Mouse (Mus musculus) gastrocnemius, postnatal 25 days (tissue): Measurements from ENCODE around the gene Cd37. TPM values are rescaled to one million over a fixed set of nuclear protein-coding genes. Genes with fewer than 3 reads are reported as not detected.
"Not testable (repeated sequence)": the region's sequence is repeated elsewhere in the genome, so short reads cannot be mapped to it uniquely, and the experiment has no call there.

Experiments
- DNase-seq: peaks from one replicate; pipeline ENCODE4 v3.0.0; 2022
- long read RNA-seq, 2 experiments: library from polyadenylated mRNA; stranded (forward); transcript quantifications; one replicate each; pipeline ENCODE4 v2.0.0; 2021
- total RNA-seq, 2 experiments: library from RNA; stranded (reverse); gene quantifications; 1 replicate in 1 of 2; 2 replicates in 1 of 2; pipeline ENCODE4 v1.2.3; 2021

Gene Cd37
- total RNA-seq = 1 to 10 TPM; 1.3 to 2.0 TPM
- long read RNA-seq, experiment 1, partial matches to known transcripts = 0 of 1 reads
- long read RNA-seq, experiment 1, other reads (novel, unspliced or antisense) = 0 of 1 reads
- long read RNA-seq, experiment 2, partial matches to known transcripts = 0 of 1 reads
- long read RNA-seq, experiment 2, other reads (novel, unspliced or antisense) = 0 of 1 reads

DNA sequence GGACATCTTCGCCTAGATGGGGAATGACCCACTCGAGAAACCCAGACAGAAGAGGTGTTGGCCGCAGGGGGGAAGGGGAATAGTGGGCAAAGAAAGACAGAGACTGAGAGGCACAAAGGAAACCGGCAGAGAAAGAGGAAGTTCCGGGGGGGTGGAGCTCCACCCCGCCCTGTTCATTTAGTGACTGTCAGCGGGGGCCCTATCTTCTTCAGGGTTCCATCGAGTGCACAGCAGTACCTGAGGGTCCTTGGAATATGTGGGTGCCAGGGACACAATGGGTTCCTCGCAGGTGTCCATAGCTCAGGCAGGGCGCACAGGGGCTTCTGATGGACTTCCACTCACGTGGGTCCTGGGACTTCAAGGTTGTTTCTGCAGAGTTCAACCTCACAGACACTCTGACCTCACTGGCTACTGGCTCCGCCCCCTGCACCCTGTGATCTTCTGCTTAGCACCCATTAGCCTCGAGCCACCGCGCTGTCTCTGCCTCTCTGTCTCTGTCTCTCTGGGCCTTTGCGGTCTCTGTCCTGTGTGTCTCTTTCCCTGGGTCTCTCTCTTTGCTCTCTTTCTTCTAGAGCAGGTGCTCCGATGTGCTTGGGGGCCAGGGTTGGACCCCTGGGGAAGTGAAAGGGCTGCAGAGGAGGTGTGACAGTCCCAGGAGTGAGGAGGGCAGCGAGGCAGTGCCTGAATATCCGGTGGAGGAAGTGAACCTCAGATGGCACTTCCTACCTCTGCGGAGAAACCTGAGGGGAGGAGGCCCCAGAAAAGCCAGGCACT lies at the start of gene Cd37:
TSS of gene Cd37 (minus strand) at position 393 of the 774 bp plus-strand sequence.
- DNase-seq = no peak

DNA sequence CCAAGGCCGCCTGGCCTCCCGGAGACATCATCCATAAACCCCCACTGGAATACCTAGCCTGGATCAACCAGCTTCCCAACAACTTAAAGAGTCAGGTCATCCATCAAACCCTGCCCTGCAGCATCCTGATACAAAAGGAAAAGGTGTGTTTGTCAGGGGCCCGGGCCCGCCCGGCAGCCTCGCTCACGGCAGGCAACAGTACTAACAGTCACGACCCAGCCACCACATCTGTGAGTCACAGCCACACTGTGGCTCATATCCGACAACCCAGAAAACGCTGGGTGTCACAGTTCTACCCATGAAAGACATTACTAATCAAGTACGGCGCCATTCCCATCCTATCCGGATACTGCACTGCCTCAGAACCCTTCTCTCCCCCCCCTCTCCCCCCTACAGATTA lies 47.6 kb upstream of the Cd37 start:
- DNase-seq = no peak

DNA sequence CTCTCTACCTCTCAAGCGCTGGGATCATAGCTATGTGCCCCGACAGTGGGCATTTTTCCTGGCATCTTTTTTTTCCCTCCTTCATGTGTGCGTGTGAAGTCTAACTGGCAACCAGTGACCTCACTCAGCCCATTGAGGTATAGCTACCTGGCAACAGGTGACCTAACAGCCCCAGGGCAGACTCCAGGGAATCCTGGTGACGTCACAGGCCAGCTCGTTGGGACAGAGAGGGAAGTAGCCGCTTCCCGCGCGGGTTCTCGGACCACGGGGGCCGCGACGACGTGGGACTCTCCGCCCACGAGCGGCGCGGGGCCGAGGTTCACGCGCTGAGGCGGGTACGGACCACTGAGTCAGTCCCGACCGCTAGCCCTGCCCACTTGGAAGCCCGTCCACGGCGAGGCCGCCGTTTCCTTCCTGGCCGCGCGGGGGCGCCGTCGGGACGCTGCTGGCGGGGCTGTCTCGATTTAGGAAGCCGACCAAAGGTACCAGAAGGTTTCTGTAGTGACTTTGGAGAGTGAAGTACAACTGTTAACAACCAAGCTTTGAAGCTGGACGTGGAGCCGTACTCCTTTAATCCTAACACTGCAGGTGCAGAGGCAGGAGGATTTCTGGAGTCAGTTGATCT lies 38.3 kb upstream of the Cd37 start, which contains the start of gene Slc6a21:
TSS of gene Slc6a21 (plus strand) at position 378 of the 625 bp plus-strand sequence.
- DNase-seq = peak; percentile 71

DNA sequence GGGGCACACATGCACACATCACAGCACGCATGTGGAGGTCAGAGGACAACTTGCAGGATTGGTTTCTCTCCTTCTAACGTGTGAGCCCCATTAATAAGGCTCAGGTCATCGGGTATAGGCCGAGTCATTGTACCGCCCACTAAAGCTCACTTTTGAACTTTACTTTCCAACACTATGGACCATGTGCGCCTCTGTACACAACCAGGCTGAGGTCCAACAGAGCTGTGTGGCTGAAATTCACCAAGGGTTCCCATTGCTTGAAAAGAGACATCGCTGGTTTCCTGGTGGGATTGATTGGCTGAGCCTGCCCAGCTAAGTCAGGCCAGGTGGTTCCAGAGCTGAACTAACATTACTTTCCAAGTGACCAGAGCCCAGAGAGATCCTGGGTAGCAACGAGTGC lies 34.8 kb upstream of the Cd37 start:
- no peak for DNase-seq

DNA sequence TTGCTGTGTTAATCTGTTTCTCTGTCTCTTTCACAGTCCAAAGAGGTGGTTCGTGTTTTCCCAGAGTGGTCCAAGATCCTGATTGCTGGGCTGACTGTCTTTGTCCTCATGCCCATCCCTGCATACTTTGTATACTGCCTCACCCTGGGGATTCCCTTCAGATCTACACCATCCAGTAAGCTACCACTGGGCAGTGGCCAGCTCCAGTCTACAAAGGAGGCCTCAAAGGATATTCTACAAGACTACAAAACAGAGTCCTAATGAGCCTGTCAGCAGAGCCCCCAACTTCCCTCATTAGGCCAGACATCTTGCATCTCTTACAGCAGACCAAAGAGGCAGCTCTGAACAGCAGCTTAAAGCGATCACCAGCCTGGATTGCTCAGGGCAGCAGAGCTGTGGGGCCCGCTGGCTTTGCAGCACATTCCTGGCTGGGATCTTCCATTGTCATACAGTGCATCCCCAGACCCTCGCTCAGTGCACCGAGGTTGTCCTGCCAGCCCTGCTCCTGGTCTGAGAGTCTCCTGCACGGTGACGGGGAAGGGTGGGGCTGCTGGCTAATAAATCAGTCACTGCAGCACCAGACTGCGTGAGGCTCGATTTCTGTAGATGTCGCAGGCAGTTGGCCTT lies 34.0 kb upstream of the Cd37 start:
- DNase-seq = no peak

DNA sequence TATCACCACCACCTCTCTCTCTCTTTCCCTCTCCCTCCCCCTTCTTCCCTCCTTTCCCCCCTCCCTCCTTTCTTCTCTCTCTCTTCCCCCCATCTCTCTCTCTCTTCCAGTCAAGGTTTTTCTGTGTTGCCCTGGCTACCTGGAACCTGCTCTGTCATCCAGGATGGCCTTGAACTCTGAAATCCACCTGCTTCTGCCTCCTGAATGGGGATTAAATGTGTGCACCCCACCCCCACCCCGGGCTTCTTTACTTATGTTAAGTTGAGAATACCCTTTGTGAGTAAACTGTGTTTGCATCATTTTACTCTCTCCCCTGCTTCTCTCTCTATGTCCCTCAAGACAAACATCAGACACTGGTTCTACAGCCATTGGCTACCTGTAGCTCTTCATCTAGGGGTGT lies 26.6 kb upstream of the Cd37 start:
- DNase-seq = no peak

DNA sequence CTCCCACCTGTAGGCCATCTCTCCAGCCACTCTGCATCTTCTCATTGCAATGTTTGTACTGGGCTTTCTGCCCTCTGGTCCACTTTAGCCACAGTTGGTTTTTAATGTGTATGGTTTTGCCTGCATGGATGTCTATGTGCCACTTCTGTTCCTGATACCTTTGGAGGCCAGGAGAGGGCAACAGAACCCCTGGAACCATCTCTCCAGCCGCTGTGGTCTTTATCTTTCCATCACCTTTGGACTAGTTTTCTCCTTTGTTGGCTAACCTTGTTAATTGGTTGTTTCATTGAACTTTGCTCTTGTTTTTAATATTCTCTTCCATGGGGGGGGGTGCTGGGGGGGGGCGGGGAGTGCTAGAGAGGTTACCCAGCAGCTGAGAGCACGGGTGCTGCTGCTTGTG lies 25.4 kb upstream of the Cd37 start:
- no peak for DNase-seq

DNA sequence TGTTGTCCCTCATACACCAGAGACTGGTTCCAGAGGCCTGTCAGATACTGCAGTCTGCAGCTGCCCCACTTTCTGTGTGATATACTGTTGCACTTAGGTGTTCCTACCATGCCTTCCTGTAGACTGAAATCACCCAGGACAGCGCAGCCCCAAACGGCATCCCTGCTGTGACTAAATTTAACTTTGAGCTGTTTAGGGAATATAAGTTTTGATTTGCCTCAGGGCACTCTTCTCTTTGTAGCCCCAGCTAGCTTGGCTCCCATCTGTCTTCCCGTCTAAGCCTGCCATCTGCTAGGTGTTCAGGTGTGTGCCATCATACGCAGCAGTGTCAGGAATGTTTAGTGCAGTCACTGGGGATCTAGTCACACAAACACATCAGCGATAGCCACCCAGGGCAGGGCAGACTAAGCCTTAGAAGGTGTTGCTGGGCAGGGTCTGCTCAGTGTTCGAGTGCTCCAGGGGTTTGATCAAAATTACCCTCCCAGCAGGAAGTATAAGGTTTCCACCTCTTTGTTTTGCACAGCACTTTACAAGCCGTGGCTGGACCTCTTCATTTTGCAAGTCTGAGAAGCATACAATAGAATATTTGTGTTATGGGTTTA lies 24.2 kb upstream of the Cd37 start:
- no peak for DNase-seq

DNA sequence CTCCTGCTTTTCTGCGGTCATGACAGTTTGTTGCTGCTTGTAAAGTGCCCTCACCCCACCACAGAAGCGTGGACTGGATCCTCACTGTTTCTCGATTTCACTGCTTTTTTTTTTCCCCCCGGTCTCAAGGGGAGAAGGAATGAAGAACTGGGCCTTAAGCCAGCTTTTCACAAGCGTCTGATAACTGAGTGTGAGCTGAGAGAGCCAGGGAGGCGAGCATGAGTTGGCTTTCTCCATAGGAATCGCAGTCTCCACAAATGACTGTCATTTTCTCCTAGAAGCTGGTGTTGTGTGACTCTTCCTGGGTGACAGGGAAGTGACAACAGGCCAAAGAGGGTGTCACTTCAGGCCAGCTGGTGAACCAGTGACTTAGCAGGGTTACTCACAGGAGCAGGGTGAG lies 23.4 kb upstream of the Cd37 start:
- no peak for DNase-seq

DNA sequence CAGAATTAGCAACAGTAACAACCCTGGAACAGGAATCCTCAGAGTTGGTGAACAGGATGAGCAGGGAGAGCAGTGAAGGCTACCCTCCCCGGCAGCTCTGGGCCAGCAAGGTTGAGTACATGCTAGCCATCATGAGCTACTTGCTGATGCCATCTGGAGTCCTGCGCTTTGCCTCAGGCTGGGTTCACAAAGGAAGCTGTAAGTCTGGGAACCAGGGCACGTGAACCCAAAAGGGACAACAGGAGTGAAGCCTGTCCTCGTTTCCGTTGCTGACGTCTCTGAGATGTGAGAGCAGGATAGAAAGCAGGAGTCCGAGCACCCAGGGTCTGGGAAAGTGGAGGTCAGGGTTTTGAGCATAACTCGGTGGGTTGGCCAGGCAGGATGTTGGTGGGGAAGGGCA lies 20.4 kb upstream of the Cd37 start:
- DNase-seq = no peak

DNA sequence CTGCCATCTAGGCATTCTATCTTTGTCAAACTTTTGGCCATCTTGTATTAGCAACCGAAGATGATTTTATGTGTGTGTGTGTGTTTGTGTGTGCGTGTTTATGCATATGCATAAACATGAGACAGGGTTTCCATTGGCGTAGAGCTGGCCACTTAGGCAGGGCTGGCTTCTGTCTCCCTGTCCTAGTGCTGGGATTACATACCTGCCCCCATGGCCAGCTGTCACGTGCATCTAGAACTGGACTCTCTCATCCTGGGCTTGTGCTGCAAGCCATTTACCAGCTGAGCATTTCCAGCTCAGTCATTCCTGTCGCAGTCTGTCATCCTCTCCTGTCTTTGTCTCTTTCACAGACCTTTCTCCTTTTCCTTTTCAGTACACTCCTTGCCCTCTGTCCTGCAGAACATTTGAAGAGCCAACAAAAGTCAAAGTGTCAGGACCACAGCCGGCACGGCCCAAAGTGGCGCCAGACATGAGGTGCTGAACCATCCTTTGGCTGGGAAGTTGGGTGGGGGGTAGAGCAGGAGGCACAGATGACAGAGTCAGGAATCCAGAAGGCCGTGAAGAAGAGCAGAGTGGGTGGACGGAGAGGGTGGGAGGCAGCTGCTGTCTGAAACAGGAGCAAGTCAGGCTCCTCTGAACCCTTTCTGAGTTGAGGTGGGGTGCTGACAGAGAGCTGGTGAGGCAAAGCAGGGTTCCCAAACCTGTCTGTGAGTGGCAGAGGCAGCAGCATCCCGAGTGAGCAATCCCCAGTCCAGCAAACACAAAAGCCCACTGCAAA lies 18.3 kb upstream of the Cd37 start:
- DNase-seq = no peak

DNA sequence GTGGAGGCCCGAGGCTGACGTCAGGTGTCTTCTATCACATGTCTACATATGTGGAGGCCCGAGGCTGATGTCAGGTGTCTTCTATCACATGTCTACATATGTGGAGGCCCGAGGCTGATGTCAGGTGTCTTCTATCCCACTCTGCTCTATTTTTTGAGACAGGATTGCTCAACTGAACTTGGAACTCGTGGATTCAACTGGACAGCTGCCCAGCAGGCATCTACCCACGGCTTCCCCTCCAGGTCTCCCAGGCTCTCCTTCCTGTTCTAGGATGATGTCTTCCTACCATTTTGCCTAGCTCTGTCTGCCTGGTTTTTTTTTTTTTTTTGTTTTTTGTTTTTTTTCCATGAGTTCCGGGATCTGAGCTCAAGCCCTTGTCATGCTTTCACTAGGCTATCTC lies 16.9 kb upstream of the Cd37 start:
- not testable (repeated sequence) for DNase-seq

DNA sequence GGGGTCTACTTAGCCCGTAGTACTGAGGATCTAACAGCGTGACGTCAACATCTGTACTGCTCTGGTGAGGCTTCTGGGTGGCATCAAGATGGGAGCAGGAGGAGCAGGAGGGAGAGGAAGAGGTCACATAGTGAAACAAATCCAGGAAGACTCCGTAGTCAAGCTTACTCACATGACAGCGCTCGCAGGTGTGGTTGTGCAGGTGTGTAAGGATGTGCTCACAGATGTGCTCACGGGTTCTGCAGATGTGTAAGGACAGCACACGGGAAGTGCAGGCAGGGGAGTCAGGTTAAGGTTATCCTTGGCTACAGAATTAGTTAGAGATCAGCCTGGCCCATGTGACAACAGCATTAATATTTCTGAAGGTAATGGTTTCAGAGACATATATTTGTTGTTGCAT lies 14.9 kb upstream of the Cd37 start:
- DNase-seq = no peak

DNA sequence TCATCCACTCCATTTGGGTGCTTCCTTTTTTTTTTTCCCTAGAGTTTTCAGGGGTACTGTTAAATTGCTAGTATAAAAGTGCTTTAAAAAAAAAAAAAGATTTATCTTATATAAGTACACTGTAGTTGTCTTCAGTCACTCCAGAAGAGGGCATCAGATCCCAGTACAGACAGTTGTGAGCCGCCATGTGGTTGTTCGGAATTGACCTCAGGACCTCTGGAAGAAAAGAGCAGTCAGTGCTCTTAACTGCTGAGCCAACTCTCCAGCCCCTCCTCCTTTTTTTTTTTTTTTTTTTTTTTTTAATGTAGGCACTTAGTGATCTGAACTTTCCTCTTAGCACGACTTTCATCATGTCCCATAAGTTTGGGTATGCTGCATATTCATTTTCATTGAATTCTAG lies 8.8 kb upstream of the Cd37 start:
- no peak for DNase-seq

DNA sequence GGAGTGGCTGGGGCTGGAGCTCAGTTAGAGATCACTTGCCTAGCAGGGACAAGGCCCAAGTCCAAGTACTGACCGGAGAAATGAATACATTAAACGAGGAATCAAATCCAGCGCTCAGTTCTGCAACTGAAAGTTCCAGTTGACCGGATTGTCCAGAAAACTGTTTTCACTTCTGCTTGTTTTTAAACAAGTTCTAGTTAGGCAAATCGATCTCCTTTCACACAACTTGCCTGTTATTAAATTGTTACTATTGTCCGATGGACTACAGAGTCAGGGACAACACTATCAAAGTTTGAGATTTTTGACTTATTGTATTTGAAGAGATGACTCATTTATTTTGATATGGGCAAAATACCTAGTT lies 2.5 kb upstream of the Cd37 start:
- no peak for DNase-seq

DNA sequence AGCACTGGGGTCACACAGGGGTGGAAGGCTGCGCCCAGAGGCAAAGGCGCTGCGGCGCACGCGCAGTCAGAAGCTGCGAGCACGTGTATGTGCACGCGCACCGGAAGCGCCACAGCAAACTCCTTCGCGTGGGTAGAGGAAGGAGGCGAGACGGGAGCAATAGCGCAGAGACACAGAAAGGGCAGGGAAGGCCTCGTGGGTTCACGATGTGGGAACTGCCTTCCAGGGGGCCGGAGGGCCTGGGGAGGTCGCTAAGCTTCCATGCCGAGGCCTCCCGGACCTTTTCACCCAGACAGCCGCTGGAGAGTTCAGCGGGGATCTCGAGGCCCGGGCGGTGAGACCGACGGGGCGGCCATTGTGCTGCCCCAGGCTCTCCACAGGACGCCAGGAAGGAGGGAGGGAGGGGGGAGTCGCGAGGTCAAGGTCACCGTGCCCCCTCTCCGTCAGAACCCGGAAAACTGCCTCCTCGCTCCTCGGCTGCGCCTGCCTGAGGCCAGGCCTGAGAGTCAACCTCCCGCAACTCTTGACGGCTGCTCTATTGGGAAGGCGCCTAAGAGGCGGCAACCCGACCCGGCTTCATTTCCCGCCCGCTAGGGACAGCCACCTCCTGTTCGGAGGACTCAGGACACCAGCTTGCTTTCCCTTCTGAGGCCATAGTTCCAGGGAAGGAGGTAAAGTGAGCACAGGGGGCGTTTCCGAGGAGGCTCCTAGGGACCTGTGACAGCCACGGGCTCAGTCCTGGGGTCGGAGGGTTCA lies 1.9 kb upstream of the Cd37 start, which contains the start of gene Slc6a16:
TSS of gene Slc6a16 (plus strand) at position 453 of the 756 bp plus-strand sequence.
- no peak for DNase-seq

DNA sequence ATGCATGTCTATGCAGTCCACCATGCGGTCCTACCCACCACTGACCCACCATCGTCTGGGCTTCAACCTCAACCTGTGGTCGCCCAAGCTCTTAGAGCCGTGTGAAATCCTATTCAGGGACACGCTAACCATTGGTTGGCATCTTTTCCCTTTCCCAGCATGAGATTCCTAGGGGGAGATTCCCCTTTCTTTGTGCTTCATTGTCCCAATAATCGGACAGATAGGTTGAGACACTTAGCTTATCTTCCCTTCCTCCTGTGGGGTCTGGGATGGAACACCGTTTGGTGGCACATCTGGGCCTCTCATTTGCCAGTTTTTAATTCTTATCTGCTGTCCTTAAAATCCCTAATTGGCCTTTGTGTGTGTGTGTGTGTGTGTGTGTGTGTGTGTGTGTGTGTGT lies 1.2 kb upstream of the Cd37 start:
- no peak for DNase-seq

DNA sequence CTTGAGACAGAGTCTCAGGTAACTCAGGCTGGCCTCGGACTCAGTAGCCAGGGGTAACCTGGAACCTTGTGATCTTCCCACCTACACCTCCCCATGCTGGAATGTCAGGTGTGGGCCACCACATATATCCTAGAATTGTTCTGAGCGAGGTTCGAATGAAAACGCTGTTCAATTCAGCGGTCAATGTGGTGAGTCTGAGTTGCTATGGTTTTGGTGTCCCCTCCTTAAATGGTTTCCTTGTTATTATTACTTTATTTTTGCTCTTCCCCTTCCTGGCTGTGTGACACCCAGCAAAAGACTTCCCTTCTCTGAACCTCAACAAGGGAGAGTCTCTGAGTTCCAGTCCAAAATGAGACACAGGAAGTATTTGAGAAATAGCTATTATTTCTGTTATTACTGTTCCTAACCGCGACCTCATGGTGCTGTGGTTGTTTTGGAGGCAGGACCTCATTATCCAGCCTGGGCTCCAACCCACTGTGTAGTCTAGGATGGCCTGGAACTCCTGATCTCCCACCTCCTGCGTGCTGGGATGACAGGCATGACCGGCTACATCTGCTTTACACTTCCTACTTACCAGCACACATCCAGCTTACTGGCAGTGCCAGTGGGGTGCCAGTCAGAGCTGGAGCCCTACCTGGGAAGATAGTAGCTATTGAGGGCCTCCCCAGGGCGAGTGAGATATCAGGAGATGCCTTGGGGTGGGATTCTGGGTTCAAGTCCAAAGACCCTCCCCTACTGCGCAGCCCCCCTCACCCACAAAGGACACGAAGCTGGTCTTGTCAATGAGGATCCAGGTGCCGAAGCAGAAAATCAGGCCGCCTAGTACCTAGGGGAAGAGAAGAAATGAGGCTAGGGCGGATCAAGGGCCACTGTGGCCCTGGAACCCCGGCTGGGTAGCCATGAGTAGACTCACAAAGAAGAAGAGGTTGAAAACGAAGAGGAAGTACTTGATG lies 892 bp downstream of the Cd37 start:
- no peak for DNase-seq

DNA sequence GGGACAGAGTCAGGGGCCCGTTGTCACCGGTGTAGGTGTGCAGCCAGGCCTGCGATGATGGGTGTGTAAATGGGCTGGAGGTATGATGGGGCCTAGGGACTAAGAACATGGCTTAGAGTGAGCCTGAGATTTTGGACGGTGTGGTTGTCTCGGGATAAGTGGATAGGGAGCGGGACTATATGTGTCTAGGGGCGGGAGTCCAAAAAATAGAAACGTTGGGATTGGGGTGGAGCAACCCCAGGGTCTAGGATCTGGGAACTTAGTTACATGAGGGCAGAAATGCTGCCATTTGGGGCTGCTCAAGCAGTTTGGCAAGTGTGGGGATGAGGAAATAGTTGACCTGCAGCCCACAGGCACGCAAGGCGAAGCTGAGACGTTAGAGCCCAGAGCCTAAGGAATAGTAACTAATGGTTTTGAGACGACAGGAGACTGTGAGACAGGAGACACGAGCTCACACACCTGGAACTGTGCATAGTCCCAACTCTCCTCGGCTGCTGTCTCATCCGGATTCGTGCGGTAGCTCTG lies 3.2 kb downstream of the Cd37 start:
- no peak for DNase-seq
